Mouse (Mus musculus) CH12.LX (cell line): ENCODE results near the gene Slc7a8. TPM values are rescaled to one million over a fixed set of nuclear protein-coding genes. Genes with fewer than 3 reads are reported as not detected.

Source experiments
- DNase-seq: peaks from one replicate; pipeline ENCODE4 v3.0.0-alpha.2; 2013; ENCODE audit errors: extremely low read depth
- H3K27ac ChIP-seq: 2 replicates; pipeline ENCODE4 v1.5.1; 2012; ENCODE audit warnings: low read depth, mild to moderate bottlenecking, control low read depth, moderate library complexity; ENCODE audit not compliant: insufficient read depth
- H3K27me3 ChIP-seq: replicated peaks from 2 replicates; pipeline ENCODE3; 2012; ENCODE audit warnings: inconsistent platforms
- H3K36me3 ChIP-seq, 2 experiments: replicated peaks in 1 of 2; 2 replicates each; pipeline versions ENCODE3 to v1.6.1; 2012; ENCODE audit warnings: inconsistent platforms in 1 of 2, low read length in 1 of 2, mild to moderate bottlenecking in 1 of 2, mixed read lengths in 1 of 2, moderate library complexity in 1 of 2; ENCODE audit not compliant: control insufficient read depth in 1 of 2, insufficient read depth in 1 of 2
- H3K4me1 ChIP-seq, 2 experiments: 2 replicates each; pipeline ENCODE4 v1.6.1; 2012; ENCODE audit warnings: inconsistent platforms in 1 of 2, moderate library complexity in 1 of 2; ENCODE audit not compliant: insufficient read depth in 2 of 2, control insufficient read depth in 1 of 2
- H3K4me2 ChIP-seq: 2 replicates; pipeline ENCODE4 v1.6.1; 2012; ENCODE audit warnings: low read depth, mild to moderate bottlenecking, control low read depth; ENCODE audit not compliant: poor library complexity, insufficient read depth, severe bottlenecking
- H3K4me3 ChIP-seq, 3 experiments: fragments of 150-350 bp in 1 of 3; sonication (generic) in 1 of 3; replicated peaks in 1 of 3; 2 replicates each; pipeline versions ENCODE3 to v1.5.1; 2011 to 2012; ENCODE audit warnings: low read depth in 2 of 3, low read length in 2 of 3, mild to moderate bottlenecking in 2 of 3, moderate library complexity in 2 of 3, control low read depth in 1 of 3, improper control_type of control experiment in 1 of 3, inconsistent platforms in 1 of 3, mixed read lengths in 1 of 3; ENCODE audit not compliant: poor library complexity in 1 of 3
- H3K79me2 ChIP-seq: replicated peaks from 2 replicates; pipeline ENCODE4 v1.6.1; 2012; ENCODE audit warnings: mild to moderate bottlenecking, moderate library complexity; ENCODE audit not compliant: control insufficient read depth, poor library complexity, insufficient read depth, severe bottlenecking; ENCODE audit errors: extremely low read depth
- H3K9ac ChIP-seq: 2 replicates; pipeline ENCODE4 v1.6.1; 2012; ENCODE audit warnings: low read depth, mild to moderate bottlenecking, control low read depth, moderate library complexity; ENCODE audit not compliant: insufficient read depth
- H3K9me3 ChIP-seq: replicated peaks from 2 replicates; pipeline ENCODE3; 2012; ENCODE audit warnings: low read length, inconsistent platforms, mixed read lengths
- CHD2 ChIP-seq: IDR thresholded peaks from 2 replicates; pipeline ENCODE4 v1.6.1; 2011; ENCODE audit warnings: low read length, improper control_type of control experiment
- CTCF ChIP-seq, 2 experiments: IDR thresholded peaks in 1 of 2; conservative IDR thresholded peaks in 1 of 2; 2 replicates each; pipeline ENCODE4 v1.5.1; 2011 to 2012; ENCODE audit warnings: low read depth in 2 of 2, low read length in 2 of 2, improper control_type of control experiment in 1 of 2, inconsistent platforms in 1 of 2, mild to moderate bottlenecking in 1 of 2, moderate library complexity in 1 of 2
- E2F4 ChIP-seq: IDR thresholded peaks from 2 replicates; pipeline ENCODE4 v1.6.1; 2011; ENCODE audit warnings: low read depth, low read length, improper control_type of control experiment; ENCODE audit not compliant: insufficient replicate concordance
- ELF1 ChIP-seq: IDR thresholded peaks from 2 replicates; pipeline ENCODE4 v1.6.1; 2014; ENCODE audit warnings: low read depth, mild to moderate bottlenecking, inconsistent platforms, low read length, improper control_type of control experiment
- EP300 ChIP-seq: IDR thresholded peaks from 2 replicates; pipeline ENCODE4 v1.6.1; 2011; ENCODE audit warnings: low read length, improper control_type of control experiment
- GABPA ChIP-seq: IDR thresholded peaks from 2 replicates; pipeline ENCODE4 v1.6.1; 2012; ENCODE audit warnings: low read depth, low read length, improper control_type of control experiment, inconsistent platforms; ENCODE audit not compliant: insufficient replicate concordance
- HCFC1 ChIP-seq: IDR thresholded peaks from 2 replicates; pipeline ENCODE4 v1.6.1; 2012; ENCODE audit warnings: low read depth, mild to moderate bottlenecking, inconsistent platforms, low read length, improper control_type of control experiment
- JUN ChIP-seq: IDR thresholded peaks from 2 replicates; pipeline ENCODE4 v1.6.1; 2011; ENCODE audit warnings: low read depth, mild to moderate bottlenecking, low read length, improper control_type of control experiment, moderate library complexity; ENCODE audit not compliant: insufficient read depth
- JUND ChIP-seq: conservative IDR thresholded peaks from 2 replicates; pipeline ENCODE4 v1.6.1; 2011; ENCODE audit warnings: low read depth, low read length, improper control_type of control experiment
- KAT2A ChIP-seq: IDR thresholded peaks from 2 replicates; pipeline ENCODE4 v1.6.1; 2012; ENCODE audit warnings: low read length, improper control_type of control experiment, inconsistent platforms; ENCODE audit not compliant: insufficient replicate concordance
- MAFK ChIP-seq: IDR thresholded peaks from 2 replicates; pipeline ENCODE4 v1.6.1; 2011; ENCODE audit warnings: low read length, improper control_type of control experiment; ENCODE audit not compliant: insufficient replicate concordance
- MAZ ChIP-seq: IDR thresholded peaks from 2 replicates; pipeline ENCODE4 v1.6.1; 2012; ENCODE audit warnings: low read depth, mild to moderate bottlenecking, inconsistent platforms, low read length, improper control_type of control experiment, moderate library complexity
- MEF2A ChIP-seq: IDR thresholded peaks from 2 replicates; pipeline ENCODE4 v1.6.1; 2014; ENCODE audit warnings: low read depth, mild to moderate bottlenecking, inconsistent platforms, low read length, improper control_type of control experiment, borderline replicate concordance
- MXI1 ChIP-seq: IDR thresholded peaks from 2 replicates; pipeline ENCODE4 v1.6.1; 2011; ENCODE audit warnings: mild to moderate bottlenecking, low read depth, low read length, improper control_type of control experiment
- PAX5 ChIP-seq: IDR thresholded peaks from 2 replicates; pipeline ENCODE4 v1.6.1; 2012; ENCODE audit warnings: low read length, inconsistent platforms, mixed read lengths
- POLR2AphosphoS2 ChIP-seq: IDR thresholded peaks from 2 replicates; pipeline ENCODE4 v1.6.1; 2011; ENCODE audit warnings: low read depth, low read length, improper control_type of control experiment
- RAD21 ChIP-seq: IDR thresholded peaks from 2 replicates; pipeline ENCODE4 v1.6.1; 2011; ENCODE audit warnings: low read depth, mild to moderate bottlenecking, low read length, improper control_type of control experiment, moderate library complexity
- SIN3A ChIP-seq: IDR thresholded peaks from 2 replicates; pipeline ENCODE4 v1.6.1; 2012; ENCODE audit warnings: low read length, improper control_type of control experiment, inconsistent platforms
- SMC3 ChIP-seq: IDR thresholded peaks from 2 replicates; pipeline ENCODE4 v1.6.1; 2011; ENCODE audit warnings: low read depth, low read length, improper control_type of control experiment
- TCF12 ChIP-seq: IDR thresholded peaks from 2 replicates; pipeline ENCODE4 v1.6.1; 2014; ENCODE audit warnings: low read depth, mild to moderate bottlenecking, inconsistent platforms, low read length, improper control_type of control experiment
- UBTF ChIP-seq: IDR thresholded peaks from 2 replicates; pipeline ENCODE4 v1.6.1; 2012; ENCODE audit warnings: low read depth, mild to moderate bottlenecking, inconsistent platforms, low read length, improper control_type of control experiment, moderate library complexity
- USF1 ChIP-seq: IDR thresholded peaks from 2 replicates; pipeline ENCODE4 v1.6.1; 2014; ENCODE audit warnings: low read depth, mild to moderate bottlenecking, inconsistent platforms, low read length, improper control_type of control experiment
- USF2 ChIP-seq: conservative IDR thresholded peaks from 2 replicates; pipeline ENCODE4 v1.6.1; 2011; ENCODE audit warnings: low read depth, low read length, improper control_type of control experiment
- ZNF384 ChIP-seq: IDR thresholded peaks from 2 replicates; pipeline ENCODE4 v1.6.1; 2012; ENCODE audit warnings: low read depth, low read length, improper control_type of control experiment, inconsistent platforms
- dilution Hi-C: fragments of 300-500 bp; cut with MboI; formaldehyde crosslinking; loops from 2 replicates; pipeline ENCODE4 v1.14.3; 2020; ENCODE audit warnings: low sequenced_read_pairs; ENCODE audit not compliant: extremely low pct_unique_long_range_greater_than_20kb, extremely low pct_ligation_motif_present
- in situ Hi-C: fragments of 300-500 bp; cut with MboI; formaldehyde crosslinking; loops from 3 replicates; pipeline ENCODE4 v1.14.3; 2019; ENCODE audit warnings: low sequenced_read_pairs, low pct_ligation_motif_present, low pct_unique_long_range_greater_than_20kb, mixed read lengths
- polyA plus RNA-seq: library from polyadenylated mRNA; unstranded; fragments of >175 nt; gene quantifications from 2 replicates; pipeline ENCODE4 v1.2.1, GENCODE M21; 2012; ENCODE audit warnings: low read depth; ENCODE audit not compliant: insufficient read length
- total RNA-seq, 2 experiments: library from RNA; depleted of rRNA; stranded (reverse); fragments of 300-350 nt in 1 of 2; fragments of >200 nt in 1 of 2; gene quantifications; 2 replicates each; pipeline ENCODE4 v1.2.3; 2012 to 2014

The Slc7a8 gene
- 0.08 and 0.13 TPM in 2 replicates for total RNA-seq (2012; rRNA removed)
- total RNA-seq (2014; rRNA removed) = not detected in 2 replicates
- polyA plus RNA-seq = 0.16 and 0.17 TPM in 2 replicates

GRCm38 (mm10) chr14:54781610-54782365, at the start of gene Slc7a8:
TSS of gene Slc7a8 (minus strand) at chr14:54781946.
- Histone ChIP-seq H3K9ac (peak within 1 kb of the TSS; percentile 11; the same call in 1 of the 2 replicates), H3K27me3 (peaks cover 31% of the 10 kb centered on the region), H3K36me3 (no peaks in the 10 kb centered on the region), H3K79me2 (no peaks in the 10 kb centered on the region), H3K27ac (no peak within 1 kb of the TSS), H3K4me3 (peak within 1 kb of the TSS in 2 of 3 experiments; percentile 35 to 56), H3K4me1 (peaks cover 0 to 5% of the 10 kb centered on the region in 2 experiments; a peak in 2 of 4 replicates), H3K9me3 (no peaks in the 10 kb centered on the region), H3K4me2 (peak within 1 kb of the TSS; percentile 88)
- TF ChIP-seq GABPA (no peak), JUN (no peak), ELF1 (0 out of 2 replicates have a peak, but pooled peaks have one; percentile 9), JUND (no peak), SIN3A (peak; percentile 68), PAX5 (no peak), RAD21 (no peak), SMC3 (no peak), MEF2A (0 out of 2 replicates have a peak, but pooled peaks have one; percentile 24), TCF12 (no peak), UBTF (peak; percentile 77; the same call in 1 of the 2 replicates), CTCF (conservative IDR thresholded peaks at IDR 0.05 in 1 of 2, IDR thresholded peaks at IDR 0.05 in 1 of 2; ENCODE audit: low read depth in 2 of 2, low read length in 2 of 2) (no peak), MAZ (no peak)
- dilution Hi-C loops (no loop called here), in situ Hi-C loops (no loop called here)
- peak; percentile 23 for DNase-seq

- H3K27me3 ChIP-seq = no peaks in the 10 kb centered on the region
- no peaks in the 10 kb centered on the region for H3K36me3 ChIP-seq
- TF ChIP-seq PAX5 (no peak), ZNF384 (no peak), CHD2 (no peak), GABPA (no peak), JUN (no peak), MXI1 (no peak), POLR2AphosphoS2 (no peak), MAZ (no peak), USF1 (no peak), EP300 (no peak), HCFC1 (no peak), E2F4 (no peak), MEF2A (no peak), MAFK (no peak), KAT2A (no peak), USF2 (no peak)
- H3K9me3 ChIP-seq = no peaks in the 10 kb centered on the region
- H3K9ac ChIP-seq = no peak overlapping the region
- in situ Hi-C loops = loop anchor here (5.0 kb wide), 1 partner anchor 106 kb away; no protein-coding TSS in a partner anchor
- DNase-seq = no peak
- dilution Hi-C loops = no loop called here
- no peak overlapping the region for H3K4me2 ChIP-seq
- H3K4me1 ChIP-seq = no peaks in the 10 kb centered on the region
- H3K79me2 ChIP-seq = no peaks in the 10 kb centered on the region
- no peak overlapping the region for H3K4me3 ChIP-seq
- H3K27ac ChIP-seq = no peak overlapping the region
Measured at GRCm38 (mm10) chr14:54823716-54824115, 42.0 kb upstream of the Slc7a8 start.
